Mouse (Mus musculus) cerebellum, postnatal 25 days (tissue): ENCODE measurements at regions not wholly inside any gene's neighbourhood (a gene's known extent, or its start where the extent isn't known, plus 50 kb on each side); places are given as distances from the start of the nearest gene placed in this dataset.

Experiments used
- DNase-seq, 2 experiments: peaks; one replicate each; pipeline ENCODE4 v3.0.0; 2021; ENCODE audit warnings: mixed read lengths in 2 of 2

DNA sequence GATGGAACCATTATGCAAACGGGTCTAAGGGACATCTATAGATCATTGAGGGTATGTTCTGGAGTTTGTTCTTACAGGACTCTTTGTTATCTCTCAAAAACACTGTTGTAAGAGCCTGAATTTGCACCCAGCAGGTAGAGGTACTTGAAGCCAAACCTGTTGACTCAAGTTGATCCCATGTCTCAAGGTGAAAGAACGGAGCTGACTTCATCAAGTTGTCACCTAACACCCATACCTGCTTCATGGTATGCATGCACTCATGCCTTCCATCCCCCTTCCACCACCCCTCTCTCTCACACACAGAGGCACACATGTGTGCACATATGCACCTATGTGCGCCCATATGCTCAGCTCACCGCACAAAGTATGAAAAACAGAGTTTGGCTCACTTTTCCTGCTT, 189.0 kb downstream of the Ttll7 start:
- no peak for DNase-seq

DNA sequence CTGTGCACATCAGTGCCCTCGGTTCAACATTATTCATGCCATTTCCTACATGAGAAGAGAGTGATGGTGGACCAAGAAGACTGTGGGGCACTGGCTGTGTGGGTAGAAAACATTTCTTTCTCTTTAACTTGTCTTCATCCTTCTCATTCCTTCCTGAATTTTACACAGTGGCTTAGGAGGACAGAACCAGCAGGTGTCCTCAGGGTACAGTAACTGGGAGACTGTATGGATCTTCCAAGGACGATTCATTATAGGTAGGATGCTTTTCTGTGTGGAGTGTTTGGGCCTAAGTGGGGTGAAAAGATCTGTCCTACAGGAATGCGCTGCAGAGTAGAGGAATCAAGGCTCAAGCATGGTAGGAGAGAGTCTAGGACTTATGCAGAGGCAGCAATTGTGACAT, 190.7 kb downstream of the Ttll7 start:
- no peak for DNase-seq

DNA sequence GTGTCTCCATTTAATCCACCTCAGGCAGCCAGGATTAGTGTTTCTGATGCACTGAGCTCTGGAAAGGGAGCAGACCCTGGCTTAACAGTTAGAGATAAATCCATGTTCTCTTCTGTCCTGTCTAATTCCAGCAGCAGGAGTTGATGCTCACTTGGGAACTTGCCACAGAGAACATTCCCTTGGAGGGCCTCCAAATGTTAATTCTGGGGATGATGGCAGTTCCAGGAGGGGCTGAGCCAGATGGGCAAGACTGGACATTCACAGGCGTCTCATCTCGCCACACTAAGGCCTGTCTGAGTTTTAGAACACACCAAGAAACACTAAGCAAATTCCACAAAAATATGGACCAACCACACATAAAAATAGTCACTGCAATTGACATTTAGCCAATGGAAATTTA, 194.5 kb downstream of the Ttll7 start:
- peak; percentile 24 to 37 for DNase-seq

DNA sequence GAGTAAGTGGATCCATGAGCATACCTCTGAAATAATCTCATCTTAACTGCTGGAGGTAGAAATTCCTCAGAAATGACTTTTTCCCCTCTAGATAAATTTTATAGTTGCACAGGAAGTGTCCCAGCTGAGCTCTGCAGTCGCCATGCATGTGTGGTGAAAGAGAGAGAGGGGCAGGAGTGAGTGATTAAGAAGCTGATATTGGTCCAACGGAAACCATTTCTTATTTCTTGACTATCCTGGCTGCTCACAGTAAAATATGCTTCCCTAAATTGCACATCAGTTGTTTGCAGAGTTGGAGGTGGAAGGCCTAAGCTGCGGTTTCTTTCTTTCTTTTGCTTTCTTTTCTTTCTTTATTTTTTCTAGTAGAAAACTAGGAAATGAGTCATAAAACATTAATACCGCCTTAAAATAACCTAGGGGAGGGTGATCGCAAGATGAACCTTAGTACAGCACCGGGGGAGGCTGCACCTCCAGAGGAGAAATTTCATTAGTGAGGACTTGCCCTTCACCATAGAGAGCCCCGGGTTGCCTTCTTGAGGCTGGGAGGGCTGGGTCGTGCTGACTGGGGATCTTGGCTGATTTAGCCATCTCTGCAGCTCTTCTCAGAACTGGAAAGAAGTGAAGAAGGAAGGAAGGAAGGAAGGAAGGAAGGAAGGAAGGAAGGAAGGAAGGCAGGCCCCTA, 202.1 kb downstream of the Ttll7 start:
- no peak for DNase-seq

DNA sequence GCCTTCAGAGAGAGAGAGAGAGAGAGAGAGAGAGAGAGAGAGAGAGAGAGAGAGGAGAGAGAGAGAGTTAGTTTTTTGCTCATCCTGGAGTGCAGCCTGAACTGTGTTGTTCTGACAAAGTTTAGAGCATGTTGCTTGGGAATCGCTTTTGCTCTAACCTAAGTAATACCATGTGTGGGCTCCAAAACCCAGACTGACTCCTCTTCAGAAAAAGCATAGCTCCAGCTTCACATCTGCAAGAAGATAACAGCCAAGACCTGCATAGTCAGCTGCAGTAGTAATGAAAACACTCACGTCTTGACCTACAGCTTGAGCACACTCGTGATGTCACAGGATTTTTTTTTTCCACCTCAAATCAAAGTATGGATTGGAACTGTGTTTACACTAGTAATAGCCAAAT, 205.7 kb downstream of the Ttll7 start:
- no peak for DNase-seq

DNA sequence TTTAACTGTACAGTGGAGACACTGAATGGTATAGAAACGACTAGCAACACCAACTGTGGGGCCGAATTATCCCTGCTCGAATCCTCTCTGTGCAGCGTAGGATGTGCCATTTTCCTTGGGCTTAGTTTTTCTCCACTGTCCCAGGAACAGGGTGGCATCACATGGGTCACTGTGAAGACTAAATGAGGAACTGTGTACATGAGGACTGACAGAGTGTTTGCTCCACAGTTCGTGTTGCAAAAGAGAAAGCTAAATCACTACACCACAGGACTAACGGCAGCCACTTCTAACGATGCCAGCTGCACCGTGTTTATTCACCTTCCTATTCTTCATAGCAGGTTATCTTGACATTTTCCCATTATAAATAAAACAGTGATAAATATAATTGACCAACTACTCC, 208.5 kb downstream of the Ttll7 start:
- DNase-seq: no peak

DNA sequence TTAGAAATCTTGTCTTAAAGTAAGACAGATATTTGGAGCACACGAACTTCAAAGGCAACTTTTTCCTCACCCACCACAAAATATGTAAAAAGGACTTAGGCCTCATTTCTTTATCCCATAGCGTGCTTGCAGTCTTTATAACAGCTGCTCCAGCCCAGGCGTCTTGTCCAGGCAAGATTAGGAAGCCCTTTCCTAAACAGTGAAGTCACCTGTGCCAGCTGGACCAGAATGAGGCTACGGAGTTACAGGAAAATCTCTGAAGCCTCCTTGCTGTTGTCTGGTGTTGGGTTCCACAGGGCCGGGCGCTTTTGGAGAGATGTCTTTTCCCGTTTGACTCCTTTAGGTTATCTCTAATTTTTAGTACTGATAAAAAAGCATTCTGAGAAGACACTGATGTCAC, 210.3 kb downstream of the Ttll7 start:
- no peak for DNase-seq

DNA sequence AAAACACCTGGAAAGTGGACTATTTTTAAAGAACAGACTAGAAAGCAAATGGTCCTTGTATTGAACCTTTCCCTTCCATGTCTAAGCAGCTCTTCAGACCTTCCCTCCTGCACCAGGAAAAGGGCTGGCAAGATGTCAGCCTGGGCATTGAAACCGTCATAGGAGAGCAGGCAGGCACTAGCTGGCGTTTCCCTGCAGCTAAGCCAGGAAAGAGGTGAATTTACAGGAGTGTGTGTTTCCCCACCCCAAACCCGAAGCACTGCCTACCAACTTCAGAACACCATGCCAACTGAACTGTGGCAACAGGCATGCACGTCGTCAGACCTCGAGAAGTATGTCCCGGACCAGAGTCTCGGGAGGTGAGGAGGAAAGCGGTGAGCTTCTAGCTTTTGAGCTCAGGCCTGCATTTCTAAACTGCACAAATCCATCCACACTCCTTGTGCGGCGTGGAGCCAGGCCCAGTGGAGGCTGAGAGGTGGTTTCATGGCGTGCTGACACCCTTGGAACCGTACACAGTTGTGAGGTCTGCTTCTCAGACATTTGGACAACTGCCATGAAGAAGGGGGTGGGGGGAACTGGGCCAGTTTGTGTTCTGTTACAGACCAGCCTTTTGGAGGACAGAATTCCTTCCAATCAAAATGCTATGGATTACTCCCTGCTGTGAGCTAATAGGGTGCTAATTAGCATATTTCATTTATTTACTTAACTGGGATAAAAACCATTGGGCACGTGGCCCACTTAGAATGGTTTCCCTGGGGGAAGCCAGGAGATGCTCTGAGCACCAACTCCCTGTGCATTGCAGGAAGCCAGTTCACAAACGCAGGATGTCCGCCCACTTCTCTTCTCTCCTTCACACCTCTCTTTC, 211.6 kb downstream of the Ttll7 start:
- DNase-seq: peak; percentile 25 to 41

DNA sequence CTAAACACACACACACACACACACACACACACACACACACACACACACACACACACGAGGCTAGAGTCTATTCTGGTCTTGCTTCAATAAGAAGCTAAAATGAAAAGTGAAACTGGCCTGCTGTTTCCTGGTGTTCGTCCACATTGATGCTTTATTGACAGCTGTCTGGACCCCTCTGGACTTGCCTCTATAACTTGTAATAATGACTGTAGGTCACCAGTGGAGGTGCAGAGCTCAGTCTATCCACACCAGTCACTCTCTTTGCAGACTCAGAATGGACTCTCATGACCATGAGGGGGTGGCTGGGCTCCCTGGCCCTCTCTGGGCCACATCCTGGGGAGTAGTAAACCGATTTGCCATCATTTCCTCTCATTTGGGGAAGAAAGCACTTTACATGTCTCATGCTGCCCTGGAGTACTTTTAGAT, 212.3 kb downstream of the Ttll7 start:
- DNase-seq: no peak

DNA sequence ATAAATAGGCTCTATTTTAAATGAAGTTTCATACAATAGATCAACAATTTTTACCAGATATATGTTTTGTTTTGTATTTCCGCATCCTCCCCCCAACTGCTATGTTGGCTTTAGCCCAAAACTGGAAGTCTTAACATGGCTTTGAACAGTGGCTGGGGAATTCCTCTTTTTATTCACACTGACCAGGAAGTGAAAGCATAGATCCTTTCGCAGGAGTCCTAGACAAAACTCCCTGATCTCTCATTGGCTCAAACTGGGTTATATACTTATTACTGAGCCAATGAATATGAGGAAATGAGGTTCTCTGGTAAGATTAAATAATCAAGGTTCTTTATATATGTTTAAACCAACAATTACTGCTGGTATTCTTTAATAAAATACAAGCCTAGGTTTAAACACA, 218.8 kb downstream of the Ttll7 start:
- no peak for DNase-seq

DNA sequence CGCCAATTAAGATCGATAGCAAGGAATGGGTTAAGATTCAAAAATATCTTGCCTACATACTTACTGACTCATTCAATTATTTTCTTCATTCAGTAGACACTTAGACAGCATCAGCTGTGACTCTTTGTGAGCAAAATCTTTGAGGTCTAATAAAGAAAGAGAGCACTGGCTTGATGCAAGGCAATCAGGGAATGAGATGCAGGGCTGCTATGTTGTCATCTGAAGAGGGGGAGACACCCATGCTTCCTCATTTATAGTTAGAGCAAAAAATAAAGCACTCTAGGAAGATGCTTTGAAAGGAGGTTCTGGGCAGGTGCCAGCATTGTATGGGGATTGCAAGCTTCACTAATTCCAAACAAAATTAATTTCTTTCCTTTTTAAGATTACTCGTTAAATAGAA, 228.0 kb downstream of the Ttll7 start:
- DNase-seq: no peak

DNA sequence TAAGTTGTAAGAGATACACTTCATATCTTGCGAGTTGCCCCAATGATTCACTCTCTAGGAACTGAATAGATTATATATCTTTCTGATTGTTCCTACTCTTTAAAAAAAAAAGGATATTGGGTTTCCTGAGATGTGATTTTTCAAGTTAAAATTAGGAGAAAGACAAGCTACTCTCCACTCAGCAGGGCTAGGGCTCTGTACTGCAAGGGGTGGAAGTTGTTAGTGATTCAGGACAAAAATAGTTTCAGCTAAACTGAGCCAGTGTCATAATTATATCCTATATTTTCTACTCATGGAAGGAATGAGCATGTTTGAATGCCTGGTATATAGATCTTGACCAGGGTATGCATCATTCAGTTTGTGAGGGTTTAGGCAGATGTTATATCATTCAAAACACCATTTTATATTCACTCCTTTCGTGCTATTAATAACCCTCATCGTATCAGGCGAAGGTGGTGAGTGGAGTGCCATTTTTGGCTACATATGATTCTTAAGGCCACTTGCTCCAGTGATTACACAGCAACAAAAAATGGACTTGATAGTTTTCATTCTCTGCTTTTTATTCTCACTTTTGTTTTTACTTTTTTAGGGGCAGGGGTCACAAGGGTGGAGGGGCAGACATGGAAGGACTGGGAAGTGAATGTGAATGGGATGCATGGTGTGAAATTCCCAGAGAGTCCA, 228.7 kb downstream of the Ttll7 start:
- no peak for DNase-seq

DNA sequence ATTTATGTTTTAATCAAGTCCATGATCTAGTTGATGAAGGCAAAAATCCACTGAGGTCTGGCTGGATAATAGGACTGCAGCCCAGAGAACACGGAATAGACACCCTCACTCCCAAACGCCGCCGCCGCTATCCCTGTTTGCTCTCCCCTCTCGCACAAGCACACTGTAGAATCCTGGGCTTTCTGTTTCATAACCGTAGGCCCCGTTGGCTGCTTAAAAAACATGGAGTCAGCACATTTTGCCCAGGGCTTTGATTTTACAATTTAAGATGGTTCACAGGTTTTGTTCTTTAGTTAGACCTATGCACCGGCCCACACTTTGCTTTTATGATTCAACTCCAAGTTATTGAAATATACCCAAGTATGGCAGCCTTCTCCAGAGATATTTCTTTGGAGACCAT, 229.6 kb downstream of the Ttll7 start:
- no peak for DNase-seq

DNA sequence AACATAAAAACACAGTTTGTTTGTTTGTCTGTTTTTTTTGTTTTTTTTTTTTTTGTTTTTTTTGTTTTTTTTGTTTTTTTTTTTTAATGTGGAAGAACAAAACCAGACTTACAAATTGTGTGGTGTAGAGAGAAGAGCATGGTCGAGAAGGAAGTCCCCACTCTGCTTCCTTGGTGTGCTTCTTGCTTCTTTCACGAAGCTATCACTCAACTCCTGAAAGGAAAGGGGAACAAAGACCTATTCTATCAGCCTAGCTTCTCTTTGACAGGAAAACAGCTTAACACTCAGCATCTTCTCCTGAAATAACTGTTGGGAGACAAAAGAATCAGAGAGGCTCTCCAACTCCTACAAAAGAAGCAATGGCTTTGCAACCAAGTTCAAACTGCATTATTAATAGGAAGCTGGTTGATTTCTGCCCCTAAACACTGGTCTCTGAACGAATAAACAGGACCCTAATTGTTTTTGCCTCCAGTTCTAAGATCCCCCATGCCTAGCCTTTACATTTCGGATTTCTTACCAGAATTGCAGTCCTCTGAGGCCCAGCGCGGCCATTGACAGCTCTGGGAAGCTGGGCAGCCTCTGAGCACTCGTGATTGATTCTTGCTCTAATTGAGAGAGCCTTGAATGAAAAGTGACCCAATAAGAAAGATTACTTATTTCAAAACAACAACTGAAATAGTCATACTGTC, 230.2 kb downstream of the Ttll7 start:
- DNase-seq: no peak

DNA sequence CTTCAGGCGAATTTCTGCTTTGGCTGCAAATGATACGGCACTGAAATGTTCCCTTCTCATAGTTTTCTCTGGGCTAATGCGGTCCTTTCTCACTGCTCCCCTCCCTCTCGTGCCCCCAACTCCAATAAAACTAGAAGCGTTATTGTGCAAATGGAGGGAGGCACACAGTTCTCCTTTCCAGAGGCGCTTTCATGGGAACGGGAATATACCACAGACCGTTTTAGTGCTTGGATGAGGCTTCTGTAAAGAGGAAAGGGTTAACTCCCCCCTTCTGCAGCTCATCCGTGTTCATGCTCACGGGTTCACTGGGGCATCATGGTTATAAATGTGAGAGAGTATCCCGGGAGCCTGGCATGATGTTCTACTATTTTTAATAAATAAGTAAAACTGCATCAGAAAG, 231.2 kb downstream of the Ttll7 start:
- no peak for DNase-seq

DNA sequence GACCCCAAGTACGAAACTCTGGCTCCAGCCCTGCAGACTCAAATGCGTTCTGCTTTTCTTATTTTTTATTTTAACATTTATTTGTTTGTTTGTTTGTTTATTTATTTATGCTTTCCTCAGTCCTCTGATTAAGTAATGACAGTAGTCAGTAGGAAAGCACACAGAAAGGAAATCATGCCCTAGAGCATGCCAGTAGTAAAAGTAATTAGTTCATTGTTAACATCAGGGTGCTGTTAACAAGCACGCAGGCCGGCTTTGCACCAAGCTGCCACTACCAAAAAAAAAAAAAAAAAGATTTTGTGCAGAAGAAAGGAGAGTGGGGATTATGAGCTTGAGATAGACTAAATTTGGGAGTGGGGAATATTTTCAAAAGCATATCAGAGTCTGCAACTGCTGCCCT, 231.7 kb downstream of the Ttll7 start:
- no peak for DNase-seq

DNA sequence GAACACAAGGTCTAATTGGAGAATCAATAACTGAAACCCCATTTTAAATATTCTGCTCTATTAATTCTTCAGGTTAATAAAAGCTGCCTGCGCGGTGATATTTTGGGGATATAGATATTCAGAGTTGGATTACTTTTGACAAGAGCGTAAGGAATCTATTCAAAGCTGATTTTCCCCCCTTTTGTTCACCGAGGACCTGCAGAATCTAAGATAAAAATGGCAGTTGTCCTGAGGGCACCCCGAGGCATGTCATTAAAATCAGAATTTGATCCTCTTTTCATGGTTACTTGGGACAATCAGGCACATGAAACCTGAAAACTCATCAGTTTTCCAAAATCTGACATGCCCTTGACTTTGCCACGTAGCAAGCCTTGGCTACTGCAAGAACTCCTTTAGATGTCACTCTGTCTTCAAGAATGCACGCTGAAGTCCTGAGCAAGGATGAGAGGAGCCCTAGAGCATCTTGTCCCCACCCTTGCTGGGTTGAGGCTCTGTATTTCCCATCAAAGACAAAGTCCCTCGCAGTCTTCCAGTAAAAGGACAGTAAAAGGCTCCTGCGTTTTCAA, 232.5 kb downstream of the Ttll7 start:
- DNase-seq: no peak

DNA sequence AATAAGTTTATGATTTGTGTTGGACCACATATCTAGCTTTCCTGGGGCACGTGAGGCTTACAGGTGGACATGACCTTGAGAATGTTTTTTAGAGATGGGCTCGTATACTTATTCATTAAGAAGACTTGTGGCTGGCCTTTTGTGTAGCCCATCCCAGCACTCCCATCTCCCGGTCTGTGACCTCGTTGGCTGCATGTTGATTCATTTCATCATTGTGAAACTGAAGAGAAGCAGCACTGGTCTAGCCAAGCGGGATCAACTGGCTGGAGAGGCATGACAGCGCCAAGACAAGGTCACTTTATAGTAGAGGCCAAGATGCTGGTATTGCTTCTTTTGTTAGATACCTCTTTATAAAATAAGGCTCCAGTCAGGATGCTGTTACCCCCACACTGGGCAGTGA, 236.0 kb downstream of the Ttll7 start:
- DNase-seq: no peak

DNA sequence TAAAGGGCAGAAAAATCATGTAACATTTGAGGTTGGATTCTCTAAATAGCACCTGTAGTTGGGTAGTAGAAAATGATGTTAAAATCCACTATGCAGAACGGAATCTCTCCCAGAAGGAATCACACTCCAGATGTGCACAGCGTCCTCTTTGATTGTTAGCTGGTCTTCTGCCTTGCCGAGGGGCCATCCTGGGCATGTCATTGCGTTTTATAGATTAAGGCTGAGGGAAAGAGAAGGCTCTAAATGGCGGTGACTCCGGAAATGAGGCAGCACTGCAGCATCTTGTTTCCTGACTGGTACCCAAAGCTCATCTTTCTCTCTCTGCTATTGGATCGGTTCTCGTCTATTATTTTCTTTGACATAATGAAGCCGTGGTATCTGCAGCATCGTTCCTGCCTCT, 237.5 kb downstream of the Ttll7 start:
- no peak for DNase-seq

DNA sequence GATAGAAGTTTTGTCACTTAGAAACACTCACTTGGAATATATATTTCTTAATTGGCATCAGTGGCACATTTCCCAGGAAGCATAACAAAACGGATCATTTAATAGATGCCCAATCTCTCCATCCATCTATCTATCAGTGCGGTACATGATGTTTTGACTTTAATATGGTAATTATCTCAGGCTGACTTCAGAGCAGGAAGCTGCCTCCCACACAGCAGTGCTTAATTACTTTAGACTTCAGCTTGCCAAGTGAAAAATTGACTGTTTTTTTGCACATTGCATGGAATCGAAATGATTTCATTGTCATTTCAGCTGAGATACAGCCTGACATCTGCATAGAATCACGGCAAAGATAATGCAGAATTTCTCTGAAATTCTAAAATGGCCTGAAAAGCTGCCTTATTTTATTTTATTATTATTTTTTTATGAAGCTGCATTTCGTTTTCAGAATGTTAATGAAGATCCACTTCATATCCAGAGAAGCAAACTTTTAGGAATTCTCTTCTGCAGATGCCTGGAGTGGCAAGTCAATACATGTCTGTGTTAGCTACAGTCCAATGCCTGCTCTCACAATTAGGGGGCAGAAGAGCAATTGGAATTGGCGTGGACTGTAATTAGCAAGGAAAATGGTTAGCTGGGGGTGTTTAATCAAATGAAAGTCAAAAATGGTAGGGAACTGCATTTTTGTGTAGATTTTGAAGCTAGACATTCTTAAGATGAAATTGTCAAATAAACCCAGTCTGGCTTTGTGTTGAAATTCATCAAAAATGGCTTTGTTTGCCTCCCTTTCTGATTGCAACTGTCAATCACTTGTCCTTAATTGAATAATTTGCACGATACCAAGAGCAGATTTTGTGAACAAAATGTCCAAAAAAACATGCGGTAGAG, 240.3 kb downstream of the Ttll7 start:
- DNase-seq: peak in 1 of 2 experiments; percentile 6

DNA sequence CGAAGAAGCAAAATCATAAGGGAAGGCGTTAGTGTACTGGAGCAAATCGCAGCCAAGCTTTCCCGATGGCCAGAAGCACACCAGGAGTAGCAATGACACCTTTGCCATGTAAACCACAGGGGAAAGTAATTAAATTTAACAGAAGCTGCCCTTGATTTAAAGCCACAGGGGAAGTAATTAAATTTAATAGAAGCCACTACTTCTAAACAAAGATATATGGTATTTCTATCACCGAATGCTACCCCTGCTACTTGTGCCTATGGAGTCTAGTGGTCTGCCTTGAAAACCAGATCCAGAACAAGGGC, 240.9 kb downstream of the Ttll7 start:
- no peak for DNase-seq

DNA sequence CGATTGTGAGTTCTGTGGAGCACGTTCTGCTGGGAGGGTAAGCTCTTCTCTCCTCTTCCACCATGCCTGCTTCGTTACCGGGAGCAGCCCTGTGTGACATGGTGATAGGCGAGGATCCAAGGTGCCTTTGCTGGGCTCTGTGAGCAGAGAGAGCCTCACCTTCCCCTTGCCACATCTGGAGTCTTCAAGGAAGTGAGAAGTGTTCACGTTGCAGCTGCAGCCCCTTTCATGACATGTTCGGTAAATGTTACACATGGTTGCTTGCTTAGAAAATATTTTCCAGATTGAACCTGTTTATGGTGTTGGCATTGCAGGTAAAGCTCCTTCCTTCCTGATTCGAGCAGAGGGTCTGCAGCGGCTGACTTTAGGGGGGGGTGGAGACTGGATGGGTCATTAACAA, 244.0 kb downstream of the Ttll7 start:
- no peak for DNase-seq
